Mouse (Mus musculus) lung, postnatal 0 days (tissue): ENCODE data around the gene Tdpoz5.
"Not testable (repeated sequence)": the region's sequence is repeated elsewhere in the genome, so short reads cannot be mapped to it uniquely, and the experiment has no call there.

Experiments
- CTCF ChIP-seq: IDR thresholded peaks from 2 replicates; pipeline ENCODE4 v1.5.1; 2016; ENCODE audit warnings: antibody characterized with exemption, mild to moderate bottlenecking
- EP300 ChIP-seq: IDR thresholded peaks from 2 replicates; pipeline ENCODE4 v1.6.1; 2016; ENCODE audit warnings: antibody characterized with exemption, mild to moderate bottlenecking, control low read depth

- TF ChIP-seq CTCF, EP300: not testable (repeated sequence)
Observed at GRCm38 (mm10) chr3:93961214-93961613, at the start of gene Tdpoz5.
